Mouse (Mus musculus): ENCODE results near the gene Tsc22d3.

DNA sequence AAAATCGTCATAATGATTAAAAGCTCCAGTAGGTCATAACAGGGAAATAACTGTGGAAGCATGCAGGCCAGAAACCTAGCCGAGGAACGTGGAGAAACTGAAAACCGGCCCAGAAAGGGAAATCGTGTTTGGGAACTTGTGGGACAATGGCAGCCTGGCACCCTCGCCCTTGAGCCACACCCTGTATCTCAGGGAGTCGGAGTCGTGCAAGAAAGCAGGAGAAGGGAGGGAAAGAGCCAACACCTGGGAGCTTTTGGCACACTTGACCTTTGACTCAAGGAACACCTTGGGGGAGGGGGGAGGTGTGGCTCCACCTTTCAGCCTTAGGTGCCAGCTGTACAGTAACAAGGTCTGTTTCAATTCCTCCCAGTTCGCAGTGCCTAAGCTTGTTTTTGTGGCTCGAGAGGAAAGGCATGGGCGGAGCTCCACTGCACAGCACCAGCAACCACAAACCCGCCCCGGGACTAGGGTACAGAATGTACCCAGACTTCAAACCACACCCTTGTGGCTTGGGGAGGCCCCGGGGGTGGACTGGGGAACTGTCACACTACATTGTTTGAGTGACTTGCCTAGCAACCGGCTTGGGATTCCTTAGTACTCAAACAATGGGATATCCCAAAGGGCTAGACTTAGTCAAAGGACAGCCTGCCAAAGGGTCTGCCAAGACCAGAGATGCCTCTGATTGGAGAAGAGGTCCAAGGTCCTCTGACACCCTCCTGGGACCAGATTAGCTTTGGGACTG lies 94.8 kb downstream of the Tsc22d3 start:
- TF ChIP-seq CTCF (IDR thresholded peaks at IDR 0.05; ENCODE audit: extremely low read depth, insufficient read length, insufficient replicate concordance, low read depth, low read length) (no peak), POLR2A (IDR thresholded peaks at IDR 0.05; ENCODE audit: low read depth, low read length) (no peak)
